Comparison of ENCODE assay signal across 10 mouse cellular contexts in genomic region chr7:137121243-137121858, GRCm38 (mm10).
A peak's percentile ranks its signal among the peaks of the same experiment; 100 is the strongest.
DNase-seq lines count a peak whose midpoint lies in the region; ATAC-seq and TF ChIP-seq lines count a peak whose summit lies in the region.
"Had no signal": no experiment of that assay in that cellular context is flagged by ENCODE, and none has a peak within 500 bp of the region (broad histone marks: within the 10 kb centered on the region; RNA-seq: fewer than 3 reads in every experiment).

No protein-coding gene starts in this region.

- no peak overlapping the region for H3K27ac ChIP-seq in forebrain, embryonic 11.5 days (ENCODE audit: low read depth, low read length)
- H3K27ac ChIP-seq in forebrain, embryonic 10.5 days, result no peak overlapping the region
- no peak overlapping the region for H3K27ac ChIP-seq in testis, adult 2 months (ENCODE audit: control insufficient read depth, insufficient read depth, low read depth, low read length)
- peak overlapping the region; percentile 67 for H3K27ac ChIP-seq in hindbrain, embryonic 15.5 days (replicated peaks)
- H3K27ac ChIP-seq: kidney, embryonic 15.5 days had no signal

- H3K4me2 ChIP-seq in forebrain, embryonic 11.5 days (ENCODE audit: low read depth, low read length, severe bottlenecking), result no peak overlapping the region
- H3K4me2 ChIP-seq in hindbrain, embryonic 15.5 days, result peak overlapping the region; percentile 9; the same call in 1 of the 2 replicates
- H3K4me2 ChIP-seq: kidney, embryonic 15.5 days had no signal

- DNase-seq in forebrain, embryonic 11.5 days (ENCODE audit: low spot score), result peak; percentile 48
- DNase-seq in forebrain, embryonic 10.5 days (ENCODE audit: extremely low spot score, low spot score), result no peak
- no peak for DNase-seq in testis, postnatal 10 days (ENCODE audit: low spot score)
- DNase-seq in lung, postnatal 36 days, result no peak
- DNase-seq: spleen, adult 18-20 months had no signal

- no peak for TF ChIP-seq CTCF in testis, adult 2 months (IDR thresholded peaks at IDR 0.05; ENCODE audit: control insufficient read depth, insufficient read depth, insufficient replicate concordance, low read depth, low read length)

- WGBS in forebrain, embryonic 11.5 days, result 77% methylated on average over 16 of the region's 16 CpGs
- WGBS in forebrain, embryonic 10.5 days, result 84% methylated on average over 16 of the region's 16 CpGs
- WGBS in hindbrain, embryonic 15.5 days, result 60% methylated on average over 16 of the region's 16 CpGs

- H3K4me1 ChIP-seq in forebrain, embryonic 11.5 days (replicated peaks; ENCODE audit: control insufficient read depth, insufficient read depth, low read length), result peaks cover 2% of the 10 kb centered on the region; the same call in 1 of the 2 replicates
- peaks cover 8% of the 10 kb centered on the region; the same call in 1 of the 2 replicates for H3K4me1 ChIP-seq in forebrain, embryonic 10.5 days
- H3K4me1 ChIP-seq in testis, adult 2 months (ENCODE audit: control insufficient read depth, insufficient read depth, low read length), result no peaks in the 10 kb centered on the region
- peaks cover 21% of the 10 kb centered on the region for H3K4me1 ChIP-seq in hindbrain, embryonic 15.5 days (replicated peaks)

- no peak overlapping the region for H3K9ac ChIP-seq in forebrain, embryonic 11.5 days (ENCODE audit: low read length)
- H3K9ac ChIP-seq in hindbrain, embryonic 15.5 days, result no peak overlapping the region
- H3K9ac ChIP-seq: kidney, embryonic 15.5 days had no signal

- H3K9me3 ChIP-seq in forebrain, embryonic 11.5 days (ENCODE audit: control insufficient read depth, low read length), result no peaks in the 10 kb centered on the region
- no peaks in the 10 kb centered on the region for H3K9me3 ChIP-seq in forebrain, embryonic 10.5 days
- no peaks in the 10 kb centered on the region for H3K9me3 ChIP-seq in hindbrain, embryonic 15.5 days
- H3K9me3 ChIP-seq: kidney, embryonic 15.5 days had no signal

- no peak for ATAC-seq in forebrain, embryonic 11.5 days (replicated peaks; ENCODE audit: low FRiP score)
- peak; percentile 59; the same call in 1 of the 2 replicates for ATAC-seq in hindbrain, embryonic 15.5 days (ENCODE audit: low FRiP score, low read depth)
- ATAC-seq in megakaryocyte-erythroid progenitor cell, adult 5-6 weeks (replicated peaks; ENCODE audit: low FRiP score, low TSS enrichment, poor library complexity, severe bottlenecking), result no peak
- no peak for ATAC-seq in granulocyte monocyte progenitor cell, adult 5-6 weeks (replicated peaks; ENCODE audit: poor library complexity, severe bottlenecking)

- H3K36me3 ChIP-seq in forebrain, embryonic 11.5 days (ENCODE audit: control insufficient read depth, insufficient read depth, low read length), result no peaks in the 10 kb centered on the region
- no peaks in the 10 kb centered on the region for H3K36me3 ChIP-seq in forebrain, embryonic 10.5 days (replicated peaks)
- no peaks in the 10 kb centered on the region for H3K36me3 ChIP-seq in testis, adult 2 months (ENCODE audit: control insufficient read depth, insufficient read depth, low read length)
- H3K36me3 ChIP-seq in hindbrain, embryonic 15.5 days, result no peaks in the 10 kb centered on the region
- H3K36me3 ChIP-seq: kidney, embryonic 15.5 days had no signal

- TF ChIP-seq POLR2A in testis, adult 2 months (IDR thresholded peaks at IDR 0.05; ENCODE audit: control insufficient read depth, low read depth, low read length), result no peak

- no peak overlapping the region for H3K4me3 ChIP-seq in forebrain, embryonic 11.5 days (ENCODE audit: low read depth, low read length)
- no peak overlapping the region for H3K4me3 ChIP-seq in forebrain, embryonic 10.5 days
- peak overlapping the region; percentile 86 for H3K4me3 ChIP-seq in testis, adult 2 months (ENCODE audit: control insufficient read depth, low read depth, low read length)
- no peak overlapping the region for H3K4me3 ChIP-seq in hindbrain, embryonic 15.5 days
- H3K4me3 ChIP-seq: kidney, embryonic 15.5 days had no signal

- H3K27me3 ChIP-seq in forebrain, embryonic 11.5 days (ENCODE audit: control insufficient read depth, insufficient read depth, low read length), result no peaks in the 10 kb centered on the region
- H3K27me3 ChIP-seq in forebrain, embryonic 10.5 days (ENCODE audit: poor library complexity, severe bottlenecking), result peaks cover 8% of the 10 kb centered on the region; the same call in 1 of the 2 replicates
- H3K27me3 ChIP-seq in testis, adult 2 months (ENCODE audit: control insufficient read depth, insufficient read depth, low read length), result no peaks in the 10 kb centered on the region
- no peaks in the 10 kb centered on the region for H3K27me3 ChIP-seq in hindbrain, embryonic 15.5 days
- H3K27me3 ChIP-seq: kidney, embryonic 15.5 days had no signal
